Mouse (Mus musculus): Measurements from ENCODE around the gene Syce3. TPM values are rescaled to one million over a fixed set of nuclear protein-coding genes. Genes with fewer than 3 reads are reported as not detected.

Syce3 gene
- polyA plus RNA-seq, 1 experiment from 2014 or later: not detected

- Histone ChIP-seq H3K27me3 (replicated peaks) (peaks cover 42% of the 10 kb centered on the region), H3K9me3 (no peaks in the 10 kb centered on the region), H3K4me1 (peaks cover 16% of the 10 kb centered on the region), H3K4me3 (replicated peaks) (peak overlapping the region; percentile 36), H3K36me3 (no peaks in the 10 kb centered on the region), H3K4me2 (peak overlapping the region; percentile 69), H3K27ac (no peak overlapping the region), H3K9ac (no peak overlapping the region)
- ATAC-seq (ENCODE audit: insufficient read depth, low FRiP score, low read depth): no peak
- WGBS: 15% methylated on average over 46 of the region's 46 CpGs
Observed at GRCm38 (mm10) chr15:89377938-89378828, 32.1 kb downstream of the Syce3 start.

GRCm38 (mm10) chr15:89377362-89377761 is 32.9 kb downstream of the Syce3 start:
- Histone ChIP-seq H3K27me3 (replicated peaks) (peaks cover 42% of the 10 kb centered on the region), H3K4me1 (peaks cover 23% of the 10 kb centered on the region), H3K9ac (no peak overlapping the region), H3K36me3 (0 out of 2 replicates have a peak, but pooled peaks cover 3% of the 10 kb centered on the region), H3K4me2 (0 out of 2 replicates have a peak overlapping the region, but pooled peaks have one; percentile 16), H3K4me3 (replicated peaks) (no peak overlapping the region; the same call in 1 of the 2 replicates), H3K9me3 (no peaks in the 10 kb centered on the region), H3K27ac (no peak overlapping the region)
- ATAC-seq (ENCODE audit: insufficient read depth, low FRiP score, low read depth): no peak
- WGBS: 3% methylated on average over 18 of the region's 18 CpGs

- Histone ChIP-seq H3K9me3 (no peaks in the 10 kb centered on the region), H3K4me1 (peaks cover 23% of the 10 kb centered on the region), H3K4me3 (replicated peaks) (no peak within 1 kb of the TSS; the same call in 1 of the 2 replicates), H3K27ac (no peak within 1 kb of the TSS), H3K4me2 (0 out of 2 replicates have a peak within 1 kb of the TSS, but pooled peaks have one; percentile 16), H3K36me3 (peaks cover 7% of the 10 kb centered on the region; the same call in 1 of the 2 replicates), H3K9ac (no peak within 1 kb of the TSS), H3K27me3 (replicated peaks) (peaks cover 42% of the 10 kb centered on the region)
- no peak for ATAC-seq (ENCODE audit: insufficient read depth, low FRiP score, low read depth)
- WGBS: 23% methylated on average over 16 of the region's 16 CpGs
Observed at GRCm38 (mm10) chr15:89376957-89377356, 33.3 kb downstream of the Syce3 start, which contains the start of gene Tymp. TSS of gene Tymp (minus strand) at chr15:89377039.

- H3K36me3 ChIP-seq: peaks cover 15% of the 10 kb centered on the region
- peaks cover 23% of the 10 kb centered on the region for H3K4me1 ChIP-seq
- no peaks in the 10 kb centered on the region for H3K9me3 ChIP-seq
- 78% methylated on average over 7 of the region's 7 CpGs for WGBS
- peaks cover 42% of the 10 kb centered on the region for H3K27me3 ChIP-seq (replicated peaks)
- no peak overlapping the region for H3K27ac ChIP-seq
- no peak overlapping the region for H3K9ac ChIP-seq
- no peak for ATAC-seq (ENCODE audit: insufficient read depth, low FRiP score, low read depth)
- H3K4me2 ChIP-seq: no peak overlapping the region
- H3K4me3 ChIP-seq (replicated peaks): no peak overlapping the region
Observed at GRCm38 (mm10) chr15:89376040-89376439, 34.3 kb downstream of the Syce3 start.

GRCm38 (mm10) chr15:89374801-89375534 is 35.3 kb downstream of the Syce3 start:
- H3K9ac ChIP-seq: no peak overlapping the region
- ATAC-seq (ENCODE audit: insufficient read depth, low FRiP score, low read depth): no peak
- no peak overlapping the region for H3K27ac ChIP-seq
- H3K4me2 ChIP-seq: no peak overlapping the region
- WGBS: 91% methylated on average over 17 of the region's 17 CpGs
- H3K36me3 ChIP-seq: peaks cover 25% of the 10 kb centered on the region
- H3K4me1 ChIP-seq: peaks cover 23% of the 10 kb centered on the region
- peaks cover 38% of the 10 kb centered on the region for H3K27me3 ChIP-seq (replicated peaks)
- no peak overlapping the region for H3K4me3 ChIP-seq (replicated peaks)
- H3K9me3 ChIP-seq: no peaks in the 10 kb centered on the region

GRCm38 (mm10) chr15:89374340-89374739 is 36.0 kb downstream of the Syce3 start:
- Histone ChIP-seq H3K27ac (peak overlapping the region; percentile 94; the same call in 1 of the 2 replicates), H3K4me2 (peak overlapping the region; percentile 91), H3K4me3 (replicated peaks) (peak overlapping the region; percentile 83), H3K9ac (peak overlapping the region; percentile 80; the same call in 1 of the 2 replicates), H3K9me3 (no peaks in the 10 kb centered on the region), H3K4me1 (peaks cover 21% of the 10 kb centered on the region), H3K36me3 (peaks cover 31% of the 10 kb centered on the region), H3K27me3 (replicated peaks) (peaks cover 34% of the 10 kb centered on the region)
- peak; percentile 5; the same call in 1 of the 2 replicates for ATAC-seq (ENCODE audit: insufficient read depth, low FRiP score, low read depth)
- 50% methylated on average over 9 of the region's 9 CpGs for WGBS

- H3K27ac ChIP-seq: peak within 1 kb of the TSS; percentile 94
- WGBS: 0% methylated on average over 42 of the region's 42 CpGs
- no peaks in the 10 kb centered on the region for H3K9me3 ChIP-seq
- H3K27me3 ChIP-seq (replicated peaks): peaks cover 28% of the 10 kb centered on the region
- peak; percentile 84 for ATAC-seq (ENCODE audit: insufficient read depth, low FRiP score, low read depth)
- H3K9ac ChIP-seq: peak within 1 kb of the TSS; percentile 80
- peak within 1 kb of the TSS; percentile 91 for H3K4me2 ChIP-seq
- peak within 1 kb of the TSS; percentile 83 for H3K4me3 ChIP-seq (replicated peaks)
- H3K36me3 ChIP-seq: peaks cover 36% of the 10 kb centered on the region
- H3K4me1 ChIP-seq: peaks cover 16% of the 10 kb centered on the region
Observed at GRCm38 (mm10) chr15:89373762-89374248, 36.5 kb downstream of the Syce3 start, which contains the start of gene Sco2. TSS of gene Sco2 (minus strand) at chr15:89373846.

GRCm38 (mm10) chr15:89373027-89373761 is 37.1 kb downstream of the Syce3 start:
- H3K9ac ChIP-seq: peak overlapping the region; percentile 80
- peak; percentile 84 for ATAC-seq (ENCODE audit: insufficient read depth, low FRiP score, low read depth)
- peak overlapping the region; percentile 91 for H3K4me2 ChIP-seq
- H3K4me1 ChIP-seq: peaks cover 12% of the 10 kb centered on the region
- H3K36me3 ChIP-seq: peaks cover 42% of the 10 kb centered on the region
- peak overlapping the region; percentile 94 for H3K27ac ChIP-seq
- H3K4me3 ChIP-seq (replicated peaks): peak overlapping the region; percentile 83
- no peaks in the 10 kb centered on the region for H3K9me3 ChIP-seq
- peaks cover 22% of the 10 kb centered on the region for H3K27me3 ChIP-seq (replicated peaks)
- under 1% methylated on average over 35 of the region's 35 CpGs for WGBS

GRCm38 (mm10) chr15:89372536-89372935 is 37.8 kb downstream of the Syce3 start:
- ATAC-seq (ENCODE audit: insufficient read depth, low FRiP score, low read depth): no peak
- H3K4me1 ChIP-seq: peaks cover 12% of the 10 kb centered on the region
- H3K9ac ChIP-seq: no peak overlapping the region
- H3K4me2 ChIP-seq: peak overlapping the region; percentile 91; the same call in 1 of the 2 replicates
- H3K27ac ChIP-seq: peak overlapping the region; percentile 9; the same call in 1 of the 2 replicates
- WGBS: 79% methylated on average over 7 of the region's 7 CpGs
- H3K4me3 ChIP-seq (replicated peaks): peak overlapping the region; percentile 83; the same call in 1 of the 2 replicates
- peaks cover 49% of the 10 kb centered on the region for H3K36me3 ChIP-seq
- H3K27me3 ChIP-seq (replicated peaks): peaks cover 16% of the 10 kb centered on the region
- H3K9me3 ChIP-seq: no peaks in the 10 kb centered on the region

- H3K36me3 ChIP-seq: peaks cover 52% of the 10 kb centered on the region
- H3K4me2 ChIP-seq: no peak overlapping the region
- WGBS: 87% methylated on average over 13 of the region's 13 CpGs
- peaks cover 12% of the 10 kb centered on the region for H3K4me1 ChIP-seq
- no peak overlapping the region for H3K9ac ChIP-seq
- no peak for ATAC-seq (ENCODE audit: insufficient read depth, low FRiP score, low read depth)
- peak overlapping the region; percentile 9; the same call in 1 of the 2 replicates for H3K27ac ChIP-seq
- H3K27me3 ChIP-seq (replicated peaks): peaks cover 11% of the 10 kb centered on the region; the same call in 1 of the 2 replicates
- no peak overlapping the region for H3K4me3 ChIP-seq (replicated peaks)
- H3K9me3 ChIP-seq: no peaks in the 10 kb centered on the region
Observed at GRCm38 (mm10) chr15:89372068-89372467, 38.2 kb downstream of the Syce3 start.

- Histone ChIP-seq H3K4me3 (replicated peaks) (no peak overlapping the region), H3K9ac (no peak overlapping the region), H3K27ac (no peak overlapping the region), H3K36me3 (peaks cover 77% of the 10 kb centered on the region), H3K4me1 (no peaks in the 10 kb centered on the region), H3K27me3 (replicated peaks) (no peaks in the 10 kb centered on the region), H3K9me3 (no peaks in the 10 kb centered on the region), H3K4me2 (no peak overlapping the region)
- ATAC-seq (ENCODE audit: insufficient read depth, low FRiP score, low read depth): no peak
- WGBS: 91% methylated on average over 4 of the region's 4 CpGs
Observed at GRCm38 (mm10) chr15:89365141-89365551, 45.2 kb downstream of the Syce3 start.
